Mouse (Mus musculus): ENCODE results near the gene Dnajc13. TPM values are rescaled to one million over a fixed set of nuclear protein-coding genes. Genes with fewer than 3 reads are reported as not detected.
A peak's percentile ranks its signal among the peaks of the same experiment; 100 is the strongest.

The Dnajc13 gene
- polyA plus RNA-seq, 1 experiment from 2014 or later: 26.8 TPM

DNA sequence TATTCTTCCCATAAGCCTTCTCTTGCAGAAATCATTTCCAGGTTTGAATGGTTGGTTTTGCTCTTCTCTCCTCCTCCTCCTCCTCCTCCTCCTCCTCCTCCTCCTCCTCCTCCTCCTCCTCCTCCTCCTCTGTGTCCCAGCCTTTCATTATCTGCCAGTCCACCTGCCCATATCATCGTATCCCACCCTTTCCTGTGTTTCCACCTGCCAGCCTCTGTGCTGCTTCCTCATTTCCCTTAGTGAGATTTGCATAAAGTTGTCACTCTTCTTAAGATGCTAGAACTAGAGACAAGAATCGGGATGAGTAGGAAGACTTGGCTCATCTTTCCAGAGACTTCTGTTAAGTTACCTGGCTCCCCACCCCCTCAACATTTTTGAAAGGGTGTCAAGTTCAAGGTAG is 1.8 kb upstream of the Dnajc13 start:
- 77% methylated on average over 2 of the region's 2 CpGs for WGBS
- Histone ChIP-seq H3K27me3 (ENCODE audit: control insufficient read depth, insufficient read depth, low read length) (no peaks in the 10 kb centered on the region), H3K4me2 (ENCODE audit: low read depth) (no peak overlapping the region), H3K9me3 (ENCODE audit: control insufficient read depth, low read length) (no peaks in the 10 kb centered on the region), H3K27ac (ENCODE audit: low read depth, low read length) (no peak overlapping the region), H3K9ac (ENCODE audit: low read length) (no peak overlapping the region), H3K36me3 (ENCODE audit: control insufficient read depth, insufficient read depth, low read length) (no peaks in the 10 kb centered on the region), H3K4me3 (ENCODE audit: low read depth, low read length) (no peak overlapping the region), H3K4me1 (ENCODE audit: control insufficient read depth, insufficient read depth, low read length) (0 out of 2 replicates have a peak, but pooled peaks cover 2% of the 10 kb centered on the region)
- DNase-seq (ENCODE audit: low spot score): no peak
- ATAC-seq (ENCODE audit: insufficient read depth, low FRiP score, low TSS enrichment): no peak

DNA sequence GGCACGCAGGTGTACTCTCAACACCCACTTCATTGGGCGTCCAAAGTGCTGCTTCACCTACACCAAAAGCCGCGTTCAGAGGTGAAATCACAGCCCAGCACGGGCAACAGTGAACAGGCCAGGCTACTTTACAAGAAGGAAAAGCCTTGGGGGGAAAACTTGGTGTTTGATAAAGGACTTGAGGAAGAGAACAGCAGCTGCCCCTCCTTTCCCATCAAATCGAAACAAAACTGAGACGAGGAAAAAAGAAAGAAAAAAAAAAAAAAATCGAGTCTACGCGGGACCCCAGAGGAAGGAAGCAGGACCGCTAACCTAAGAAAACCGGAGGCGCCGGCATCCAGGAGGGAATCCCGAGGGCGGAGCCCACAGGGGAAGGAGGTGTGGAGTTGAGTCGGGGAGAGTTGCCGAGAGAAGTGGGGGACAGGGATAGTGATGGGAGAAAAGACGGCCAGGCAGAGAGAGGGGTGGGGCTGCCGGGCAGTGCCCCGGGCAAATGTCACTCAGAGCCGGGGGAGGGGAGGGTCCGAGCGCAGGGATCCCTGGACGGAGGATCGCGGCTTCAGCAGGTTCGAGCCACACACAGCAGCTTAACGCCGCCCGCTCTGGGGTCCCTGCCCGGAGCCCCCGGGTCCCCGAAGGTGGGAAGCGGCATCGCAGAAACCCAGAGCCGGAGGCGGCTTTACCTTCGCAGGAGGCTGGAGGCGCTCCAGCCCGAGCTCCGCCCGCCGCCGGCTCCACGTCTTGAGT is 541 bp downstream of the Dnajc13 start:
- Histone ChIP-seq H3K27ac (ENCODE audit: low read depth, low read length) (peak overlapping the region; percentile 81), H3K9me3 (ENCODE audit: control insufficient read depth, low read length) (no peaks in the 10 kb centered on the region), H3K4me2 (ENCODE audit: low read depth) (peak overlapping the region; percentile 66), H3K9ac (ENCODE audit: low read length) (peak overlapping the region; percentile 87), H3K36me3 (ENCODE audit: control insufficient read depth, insufficient read depth, low read length) (no peaks in the 10 kb centered on the region), H3K4me1 (ENCODE audit: control insufficient read depth, insufficient read depth, low read length) (0 out of 2 replicates have a peak, but pooled peaks cover 2% of the 10 kb centered on the region), H3K4me3 (ENCODE audit: low read depth, low read length) (peak overlapping the region; percentile 94), H3K27me3 (ENCODE audit: control insufficient read depth, insufficient read depth, low read length) (no peaks in the 10 kb centered on the region)
- ATAC-seq (ENCODE audit: insufficient read depth, low FRiP score, low TSS enrichment) (peak; percentile 65), DNase-seq (ENCODE audit: low spot score) (no peak)
- under 1% methylated on average over 38 of the region's 46 CpGs for WGBS

DNA sequence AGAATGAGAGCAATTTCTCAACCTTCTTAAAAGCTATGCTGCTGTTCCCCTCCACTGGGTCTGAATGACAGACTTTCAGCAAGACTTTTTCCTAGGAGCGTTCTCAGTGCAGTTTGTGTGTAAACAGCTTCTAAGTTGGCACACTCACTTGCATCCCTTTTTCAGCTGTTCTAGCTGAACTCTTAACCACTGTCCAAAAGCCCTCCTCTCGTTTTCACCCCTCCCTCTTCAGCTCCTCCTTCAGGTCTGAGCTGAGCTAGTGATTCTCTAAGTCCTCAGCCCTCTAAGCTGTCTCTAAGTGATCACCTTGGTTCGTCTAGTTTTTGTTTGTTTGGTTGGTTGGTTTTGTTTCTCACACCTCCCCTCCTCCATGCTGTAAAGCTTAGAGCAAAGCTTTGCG is 2.4 kb downstream of the Dnajc13 start:
- no peak for DNase-seq (ENCODE audit: low spot score)
- H3K4me2 ChIP-seq (ENCODE audit: low read depth): no peak overlapping the region
- H3K4me1 ChIP-seq (ENCODE audit: control insufficient read depth, insufficient read depth, low read length): 0 out of 2 replicates have a peak, but pooled peaks cover 2% of the 10 kb centered on the region
- H3K27me3 ChIP-seq (ENCODE audit: control insufficient read depth, insufficient read depth, low read length): no peaks in the 10 kb centered on the region
- H3K27ac ChIP-seq (ENCODE audit: low read depth, low read length): no peak overlapping the region
- no peak for ATAC-seq (ENCODE audit: insufficient read depth, low FRiP score, low TSS enrichment)
- 36% methylated on average over 4 of the region's 4 CpGs for WGBS
- no peaks in the 10 kb centered on the region for H3K9me3 ChIP-seq (ENCODE audit: control insufficient read depth, low read length)
- H3K36me3 ChIP-seq (ENCODE audit: control insufficient read depth, insufficient read depth, low read length): no peaks in the 10 kb centered on the region
- no peak overlapping the region for H3K4me3 ChIP-seq (ENCODE audit: low read depth, low read length)
- no peak overlapping the region for H3K9ac ChIP-seq (ENCODE audit: low read length)

DNA sequence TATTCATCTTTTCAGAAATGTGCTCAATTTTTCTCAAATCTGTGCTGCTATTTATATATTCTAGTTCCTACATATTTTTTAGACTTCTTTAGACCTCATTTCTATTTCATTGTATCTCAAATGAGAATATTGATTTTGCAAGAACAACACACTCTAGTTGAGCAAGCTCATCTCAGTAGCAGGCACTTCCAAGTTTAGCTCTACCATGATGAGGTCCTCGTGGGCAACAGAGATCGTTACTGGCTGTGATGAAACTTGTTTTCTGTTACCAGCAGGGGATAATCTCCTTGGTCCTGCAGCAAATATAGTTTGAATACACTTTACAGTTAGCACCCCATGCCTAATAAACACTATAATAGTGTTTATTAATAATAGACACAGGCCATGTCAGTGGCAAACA is 6.6 kb downstream of the Dnajc13 start:
- no peaks in the 10 kb centered on the region for H3K4me1 ChIP-seq (ENCODE audit: control insufficient read depth, insufficient read depth, low read length)
- H3K9ac ChIP-seq (ENCODE audit: low read length): no peak overlapping the region
- H3K4me2 ChIP-seq (ENCODE audit: low read depth): no peak overlapping the region
- no peak for ATAC-seq (ENCODE audit: insufficient read depth, low FRiP score, low TSS enrichment)
- no peak overlapping the region for H3K4me3 ChIP-seq (ENCODE audit: low read depth, low read length)
- 85% methylated on average over 2 of the region's 2 CpGs for WGBS
- H3K27me3 ChIP-seq (ENCODE audit: control insufficient read depth, insufficient read depth, low read length): no peaks in the 10 kb centered on the region
- H3K9me3 ChIP-seq (ENCODE audit: control insufficient read depth, low read length): no peaks in the 10 kb centered on the region
- no peaks in the 10 kb centered on the region for H3K36me3 ChIP-seq (ENCODE audit: control insufficient read depth, insufficient read depth, low read length)
- no peak for DNase-seq (ENCODE audit: low spot score)
- no peak overlapping the region for H3K27ac ChIP-seq (ENCODE audit: low read depth, low read length)

DNA sequence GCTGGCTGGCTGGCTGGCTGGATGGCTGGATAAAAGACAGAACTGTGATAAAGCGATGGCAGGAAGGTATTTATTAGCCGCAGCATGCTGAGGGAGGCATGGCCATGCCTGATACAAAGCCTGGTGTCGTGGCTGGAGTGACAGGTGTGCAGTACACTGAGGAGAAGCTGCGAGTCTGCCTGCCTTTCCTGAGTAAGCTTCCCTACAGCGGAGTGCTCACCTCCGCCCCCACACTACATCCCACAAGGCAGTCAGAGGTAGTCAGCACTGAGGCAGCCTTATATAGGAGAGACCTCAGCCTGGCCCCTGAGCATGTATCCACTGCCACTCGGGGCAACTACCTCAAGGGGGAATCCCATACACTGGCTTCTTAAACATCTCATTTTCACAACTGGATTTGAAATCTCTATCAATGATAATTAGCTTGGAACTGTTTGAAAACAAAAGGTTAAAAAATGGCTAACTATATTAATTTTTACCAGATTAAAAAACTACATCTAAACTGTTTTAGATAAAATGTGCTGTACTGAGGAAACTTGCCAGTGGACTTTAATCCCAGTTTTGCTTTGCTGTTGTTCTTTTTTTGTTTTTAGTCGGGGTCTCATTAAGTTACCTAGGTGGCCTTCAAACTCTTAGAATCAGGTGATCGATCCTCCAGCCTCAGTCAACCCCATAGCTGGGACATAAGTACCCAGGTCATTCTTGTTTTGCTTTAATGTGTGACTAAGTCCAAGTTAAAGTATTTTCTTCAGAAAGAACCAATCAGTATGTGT is 8.1 kb downstream of the Dnajc13 start:
- ATAC-seq (ENCODE audit: insufficient read depth, low FRiP score, low TSS enrichment) (no peak), DNase-seq (ENCODE audit: low spot score) (no peak)
- no peak overlapping the region for H3K9ac ChIP-seq (ENCODE audit: low read length)
- no peak overlapping the region for H3K4me2 ChIP-seq (ENCODE audit: low read depth)
- H3K27ac ChIP-seq (ENCODE audit: low read depth, low read length): no peak overlapping the region
- H3K4me1 ChIP-seq (ENCODE audit: control insufficient read depth, insufficient read depth, low read length): no peaks in the 10 kb centered on the region
- no peak overlapping the region for H3K4me3 ChIP-seq (ENCODE audit: low read depth, low read length)
- no peaks in the 10 kb centered on the region for H3K27me3 ChIP-seq (ENCODE audit: control insufficient read depth, insufficient read depth, low read length)
- H3K36me3 ChIP-seq (ENCODE audit: control insufficient read depth, insufficient read depth, low read length): no peaks in the 10 kb centered on the region
- H3K9me3 ChIP-seq (ENCODE audit: control insufficient read depth, low read length): no peaks in the 10 kb centered on the region
- 68% methylated on average over 9 of the region's 9 CpGs for WGBS

DNA sequence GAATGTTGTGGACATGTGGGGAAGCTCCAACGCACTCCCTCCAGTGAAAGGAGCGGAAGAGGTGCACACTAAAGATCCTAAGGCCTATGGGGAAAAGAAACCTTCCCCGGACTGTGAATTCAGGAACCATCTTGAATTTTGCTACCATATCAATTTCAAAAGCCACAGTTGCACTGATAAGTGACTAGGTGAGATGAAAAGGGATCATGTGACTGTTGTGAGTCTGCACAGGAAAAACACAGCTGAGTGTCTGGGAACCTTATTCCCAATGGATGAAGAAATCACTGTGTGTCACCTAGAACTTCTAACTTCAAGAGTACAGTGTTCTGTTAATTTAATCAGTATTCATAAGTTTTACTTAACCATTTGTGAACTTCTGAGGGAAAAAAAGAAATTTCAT is 10.1 kb downstream of the Dnajc13 start:
- H3K36me3 ChIP-seq (ENCODE audit: control insufficient read depth, insufficient read depth, low read length): no peaks in the 10 kb centered on the region
- no peak overlapping the region for H3K9ac ChIP-seq (ENCODE audit: low read length)
- H3K27ac ChIP-seq (ENCODE audit: low read depth, low read length): no peak overlapping the region
- 92% methylated on average over 3 of the region's 3 CpGs for WGBS
- no peak overlapping the region for H3K4me3 ChIP-seq (ENCODE audit: low read depth, low read length)
- H3K4me1 ChIP-seq (ENCODE audit: control insufficient read depth, insufficient read depth, low read length): no peaks in the 10 kb centered on the region
- H3K4me2 ChIP-seq (ENCODE audit: low read depth): no peak overlapping the region
- DNase-seq (ENCODE audit: low spot score) (no peak), ATAC-seq (ENCODE audit: insufficient read depth, low FRiP score, low TSS enrichment) (no peak)
- no peaks in the 10 kb centered on the region for H3K27me3 ChIP-seq (ENCODE audit: control insufficient read depth, insufficient read depth, low read length)
- H3K9me3 ChIP-seq (ENCODE audit: control insufficient read depth, low read length): no peaks in the 10 kb centered on the region

DNA sequence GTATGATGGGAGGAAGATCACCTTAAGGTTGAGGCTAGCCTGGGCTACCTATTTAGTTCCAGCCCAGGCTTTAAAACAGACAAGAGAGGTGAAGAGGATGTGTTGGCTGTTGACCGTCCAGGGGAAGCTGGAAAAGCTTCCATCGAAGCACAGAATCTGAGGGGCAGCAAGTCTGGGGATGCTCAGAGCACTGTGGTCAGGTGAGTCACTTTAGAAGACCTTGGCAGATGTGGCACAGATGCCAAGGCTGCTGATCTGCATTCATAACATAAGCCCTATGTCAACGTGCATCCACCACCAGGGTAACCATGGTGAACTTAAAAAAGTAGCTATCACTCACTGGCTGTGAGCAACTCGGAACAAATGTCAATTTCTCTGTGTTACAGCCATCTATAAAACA is 11.0 kb downstream of the Dnajc13 start:
- no peak for ATAC-seq (ENCODE audit: insufficient read depth, low FRiP score, low TSS enrichment)
- Histone ChIP-seq H3K9ac (ENCODE audit: low read length) (no peak overlapping the region), H3K4me1 (ENCODE audit: control insufficient read depth, insufficient read depth, low read length) (no peaks in the 10 kb centered on the region), H3K27ac (ENCODE audit: low read depth, low read length) (no peak overlapping the region), H3K27me3 (ENCODE audit: control insufficient read depth, insufficient read depth, low read length) (no peaks in the 10 kb centered on the region), H3K4me2 (ENCODE audit: low read depth) (no peak overlapping the region), H3K9me3 (ENCODE audit: control insufficient read depth, low read length) (no peaks in the 10 kb centered on the region), H3K4me3 (ENCODE audit: low read depth, low read length) (no peak overlapping the region), H3K36me3 (ENCODE audit: control insufficient read depth, insufficient read depth, low read length) (no peaks in the 10 kb centered on the region)
- WGBS: 78% methylated on average over 4 of the region's 4 CpGs
- no peak for DNase-seq (ENCODE audit: low spot score)

DNA sequence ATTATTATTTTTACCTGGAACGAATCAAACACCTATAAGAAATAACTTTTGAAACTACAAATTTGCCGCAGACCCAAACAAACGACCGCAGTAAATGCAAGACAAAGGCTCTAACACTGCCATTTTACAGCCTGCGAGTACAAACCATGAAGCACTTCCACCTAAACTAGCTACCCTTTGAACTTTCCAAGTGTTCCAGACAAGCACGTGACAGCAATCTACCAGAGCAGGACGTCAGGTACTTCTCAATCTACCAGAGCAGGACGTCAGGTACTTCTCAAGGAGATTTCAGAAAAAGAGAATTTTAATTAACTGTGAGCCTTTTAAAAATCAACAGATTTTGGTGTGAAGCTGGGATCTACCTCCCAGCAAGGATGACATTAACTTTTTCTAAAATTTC is 11.6 kb downstream of the Dnajc13 start:
- H3K9me3 ChIP-seq (ENCODE audit: control insufficient read depth, low read length): no peaks in the 10 kb centered on the region
- no peak overlapping the region for H3K4me3 ChIP-seq (ENCODE audit: low read depth, low read length)
- H3K4me1 ChIP-seq (ENCODE audit: control insufficient read depth, insufficient read depth, low read length): no peaks in the 10 kb centered on the region
- ATAC-seq (ENCODE audit: insufficient read depth, low FRiP score, low TSS enrichment) (no peak), DNase-seq (ENCODE audit: low spot score) (no peak)
- H3K9ac ChIP-seq (ENCODE audit: low read length): no peak overlapping the region
- 52% methylated on average over 8 of the region's 8 CpGs for WGBS
- no peaks in the 10 kb centered on the region for H3K36me3 ChIP-seq (ENCODE audit: control insufficient read depth, insufficient read depth, low read length)
- no peaks in the 10 kb centered on the region for H3K27me3 ChIP-seq (ENCODE audit: control insufficient read depth, insufficient read depth, low read length)
- H3K27ac ChIP-seq (ENCODE audit: low read depth, low read length): no peak overlapping the region
- H3K4me2 ChIP-seq (ENCODE audit: low read depth): no peak overlapping the region
